Mouse (Mus musculus) MEL (cell line): ENCODE data around the gene Lpar3. TPM values are rescaled to one million over a fixed set of nuclear protein-coding genes. Genes with fewer than 3 reads are reported as not detected.

ENCODE experiments used
- DNase-seq: peaks from one replicate; pipeline ENCODE4 v3.0.0; 2011; ENCODE audit warnings: low read depth, low spot score
- H3K27ac ChIP-seq: 2 replicates; pipeline ENCODE4 v1.5.1; 2012; ENCODE audit warnings: low read depth, mild to moderate bottlenecking, control low read depth, low read length, moderate library complexity; ENCODE audit not compliant: control insufficient read depth
- H3K27me3 ChIP-seq, 2 experiments: fragments of 150-350 bp in 1 of 2; sonication (generic) in 1 of 2; 2 replicates each; pipeline ENCODE4 v1.6.1; 2012; ENCODE audit warnings: low read length in 2 of 2, mild to moderate bottlenecking in 2 of 2, improper control_type of control experiment in 1 of 2, moderate library complexity in 1 of 2; ENCODE audit not compliant: insufficient read depth in 2 of 2, control insufficient read depth in 1 of 2
- H3K36me3 ChIP-seq, 2 experiments: 2 replicates each; pipeline ENCODE4 v1.6.1; 2012 to 2014; ENCODE audit warnings: low read length in 2 of 2, improper control_type of control experiment in 1 of 2, inconsistent platforms in 1 of 2, mild to moderate bottlenecking in 1 of 2; ENCODE audit not compliant: insufficient read depth in 2 of 2, control insufficient read depth in 1 of 2
- H3K4me1 ChIP-seq, 2 experiments: fragments of 150-350 bp in 1 of 2; sonication (generic) in 1 of 2; 2 replicates each; pipeline ENCODE4 v1.6.1; 2012; ENCODE audit warnings: low read length in 2 of 2, improper control_type of control experiment in 1 of 2, mild to moderate bottlenecking in 1 of 2; ENCODE audit not compliant: insufficient read depth in 2 of 2, control insufficient read depth in 1 of 2
- H3K4me3 ChIP-seq, 2 experiments: fragments of 150-350 bp in 1 of 2; sonication (generic) in 1 of 2; 2 replicates each; pipeline ENCODE4 v1.5.1; 2012; ENCODE audit warnings: low read depth in 2 of 2, low read length in 2 of 2, mild to moderate bottlenecking in 2 of 2, moderate library complexity in 2 of 2, control low read depth in 1 of 2, improper control_type of control experiment in 1 of 2; ENCODE audit not compliant: control insufficient read depth in 1 of 2, insufficient read depth in 1 of 2
- H3K79me2 ChIP-seq: 2 replicates; pipeline ENCODE4 v1.6.1; 2012; ENCODE audit warnings: mild to moderate bottlenecking, low read length, moderate library complexity; ENCODE audit not compliant: control insufficient read depth, poor library complexity, insufficient read depth
- H3K9ac ChIP-seq: 2 replicates; pipeline ENCODE4 v1.6.1; 2012; ENCODE audit warnings: low read depth, mild to moderate bottlenecking, control low read depth, low read length, moderate library complexity; ENCODE audit not compliant: control insufficient read depth, poor library complexity, severe bottlenecking
- H3K9me3 ChIP-seq: fragments of 150-350 bp; sonication (generic); replicated peaks from 2 replicates; pipeline ENCODE4 v1.6.1; 2012; ENCODE audit warnings: mild to moderate bottlenecking, low read length, improper control_type of control experiment, moderate library complexity; ENCODE audit not compliant: insufficient read depth
- BHLHE40 ChIP-seq: IDR thresholded peaks from 2 replicates; pipeline ENCODE4 v1.6.1; 2012; ENCODE audit warnings: low read depth, mild to moderate bottlenecking, inconsistent platforms, low read length, improper control_type of control experiment, borderline replicate concordance
- CHD1 ChIP-seq: IDR thresholded peaks from 2 replicates; pipeline ENCODE4 v1.6.1; 2012; ENCODE audit warnings: low read depth, mild to moderate bottlenecking, inconsistent platforms, low read length, improper control_type of control experiment
- CTCF ChIP-seq, 3 experiments: IDR thresholded peaks in 2 of 3; conservative IDR thresholded peaks in 1 of 3; 2 replicates each; pipeline ENCODE4 v1.5.1; 2011 to 2012; ENCODE audit warnings: low read length in 3 of 3, low read depth in 2 of 3, mild to moderate bottlenecking in 2 of 3, improper control_type of control experiment in 1 of 3, inconsistent platforms in 1 of 3, mixed read lengths in 1 of 3, moderate library complexity in 1 of 3; ENCODE audit not compliant: control insufficient read depth in 1 of 3, insufficient read depth in 1 of 3, poor library complexity in 1 of 3, severe bottlenecking in 1 of 3
- EP300 ChIP-seq, 2 experiments: IDR thresholded peaks; 2 replicates each; pipeline ENCODE4 v1.6.1; 2011; ENCODE audit warnings: improper control_type of control experiment in 2 of 2, low read length in 2 of 2, low read depth in 1 of 2, mild to moderate bottlenecking in 1 of 2
- ETS1 ChIP-seq: IDR thresholded peaks from 2 replicates; pipeline ENCODE4 v1.6.1; 2012; ENCODE audit warnings: low read depth, mild to moderate bottlenecking, inconsistent platforms, low read length, improper control_type of control experiment, moderate library complexity
- JUND ChIP-seq: IDR thresholded peaks from 2 replicates; pipeline ENCODE4 v1.6.1; 2011; ENCODE audit warnings: low read depth, mild to moderate bottlenecking, improper control_type of control experiment, low read length
- MAFK ChIP-seq: IDR thresholded peaks from 2 replicates; pipeline ENCODE4 v1.6.1; 2011; ENCODE audit warnings: low read depth, mild to moderate bottlenecking, low read length, improper control_type of control experiment, borderline replicate concordance
- MAZ ChIP-seq: IDR thresholded peaks from 2 replicates; pipeline ENCODE4 v1.6.1; 2012; ENCODE audit warnings: low read depth, mild to moderate bottlenecking, inconsistent platforms, low read length, improper control_type of control experiment
- MXI1 ChIP-seq: IDR thresholded peaks from 2 replicates; pipeline ENCODE4 v1.6.1; 2011; ENCODE audit warnings: mild to moderate bottlenecking, low read depth, low read length, improper control_type of control experiment
- MYC ChIP-seq: IDR thresholded peaks from 2 replicates; pipeline ENCODE4 v1.6.1; 2011; ENCODE audit warnings: low read depth, mild to moderate bottlenecking, low read length, improper control_type of control experiment, moderate library complexity
- NELFE ChIP-seq: IDR thresholded peaks from 2 replicates; pipeline ENCODE4 v1.6.1; 2011; ENCODE audit warnings: low read depth, low read length, improper control_type of control experiment
- NRF1 ChIP-seq: IDR thresholded peaks from 2 replicates; pipeline ENCODE4 v1.6.1; 2014; ENCODE audit warnings: low read depth, mild to moderate bottlenecking, inconsistent platforms, low read length, improper control_type of control experiment, moderate library complexity; ENCODE audit not compliant: poor library complexity, insufficient read depth, severe bottlenecking
- RAD21 ChIP-seq: IDR thresholded peaks from 2 replicates; pipeline ENCODE4 v1.6.1; 2011; ENCODE audit warnings: mild to moderate bottlenecking, low read depth, low read length, improper control_type of control experiment
- RCOR1 ChIP-seq: IDR thresholded peaks from 2 replicates; pipeline ENCODE4 v1.6.1; 2012; ENCODE audit warnings: low read depth, mild to moderate bottlenecking, inconsistent platforms, low read length, improper control_type of control experiment
- SIN3A ChIP-seq: IDR thresholded peaks from 2 replicates; pipeline ENCODE4 v1.6.1; 2012; ENCODE audit warnings: low read length, improper control_type of control experiment, inconsistent platforms
- SMC3 ChIP-seq: IDR thresholded peaks from 2 replicates; pipeline ENCODE4 v1.6.1; 2011; ENCODE audit warnings: low read depth, low read length, improper control_type of control experiment
- UBTF ChIP-seq: IDR thresholded peaks from 2 replicates; pipeline ENCODE4 v1.6.1; 2012; ENCODE audit warnings: low read depth, mild to moderate bottlenecking, inconsistent platforms, low read length, improper control_type of control experiment, moderate library complexity, borderline replicate concordance; ENCODE audit not compliant: insufficient read depth
- USF1 ChIP-seq: IDR thresholded peaks from 2 replicates; pipeline ENCODE4 v1.6.1; 2014; ENCODE audit warnings: low read depth, mild to moderate bottlenecking, inconsistent platforms, low read length, improper control_type of control experiment, moderate library complexity
- ZC3H11A ChIP-seq: IDR thresholded peaks from 2 replicates; pipeline ENCODE4 v1.6.1; 2012; ENCODE audit warnings: low read depth, mild to moderate bottlenecking, inconsistent platforms, low read length, improper control_type of control experiment
- ZNF384 ChIP-seq: IDR thresholded peaks from 2 replicates; pipeline ENCODE4 v1.6.1; 2012; ENCODE audit warnings: low read depth, mild to moderate bottlenecking, inconsistent platforms, low read length, improper control_type of control experiment
- polyA plus RNA-seq, 2 experiments: library from polyadenylated mRNA; stranded (reverse) in 1 of 2; unstranded in 1 of 2; fragments of >175 nt in 1 of 2; fragments of >200 nt in 1 of 2; gene quantifications; 2 replicates each; pipeline versions ENCODE4 v1.2.1 to v1.2.4; 2012; ENCODE audit warnings: low replicate concordance in 2 of 2, low read depth in 1 of 2; ENCODE audit not compliant: insufficient read length in 2 of 2, insufficient read depth in 1 of 2, missing spikeins in 1 of 2
- total RNA-seq: library from RNA; depleted of rRNA; stranded (reverse); fragments of 300-350 nt; gene quantifications from 2 replicates; pipeline ENCODE4 v1.2.3, GENCODE M21; 2012

The Lpar3 gene
- total and polyA plus RNA-seq, 3 experiments: not detected

GRCm38 (mm10) chr3:146184992-146185657 lies 35.6 kb upstream of the Lpar3 start:
- H3K9me3 ChIP-seq: no peaks in the 10 kb centered on the region
- H3K4me1 ChIP-seq: no peaks in the 10 kb centered on the region
- DNase-seq: peak; percentile 76
- H3K4me3 ChIP-seq: no peak overlapping the region
- no peaks in the 10 kb centered on the region for H3K36me3 ChIP-seq
- H3K27me3 ChIP-seq: no peaks in the 10 kb centered on the region
- TF ChIP-seq ZC3H11A: peak; percentile 71
- TF ChIP-seq SIN3A: peak; percentile 24; the same call in 1 of the 2 replicates
- TF ChIP-seq BHLHE40: 0 out of 2 replicates have a peak, but pooled peaks have one; percentile 32
- TF ChIP-seq MXI1: no peak
- TF ChIP-seq SMC3: peak; percentile 77
- TF ChIP-seq RAD21: peak; percentile 91
- no peak for TF ChIP-seq NRF1
- no peak for TF ChIP-seq CHD1
- TF ChIP-seq CTCF (IDR thresholded peaks at IDR 0.05 in 2 of 3, conservative IDR thresholded peaks at IDR 0.05 in 1 of 3; ENCODE audit: control insufficient read depth in 1 of 3, insufficient read depth in 1 of 3, low read depth in 2 of 3, low read length in 3 of 3, poor library complexity in 1 of 3, severe bottlenecking in 1 of 3): peak; percentile 84 to 97 (median 94)
- no peak overlapping the region for H3K9ac ChIP-seq
- H3K27ac ChIP-seq: no peak overlapping the region
- H3K79me2 ChIP-seq: no peaks in the 10 kb centered on the region

- Histone ChIP-seq H3K9me3 (no peaks in the 10 kb centered on the region), H3K79me2 (no peaks in the 10 kb centered on the region), H3K9ac (no peak overlapping the region), H3K4me1 (no peaks in the 10 kb centered on the region), H3K36me3 (no peaks in the 10 kb centered on the region), H3K4me3 (no peak overlapping the region), H3K27me3 (no peaks in the 10 kb centered on the region), H3K27ac (no peak overlapping the region)
- no peak for DNase-seq
- no peak for TF ChIP-seq USF1
- no peak for TF ChIP-seq RCOR1
- TF ChIP-seq MAZ: no peak
- TF ChIP-seq SMC3: no peak
- TF ChIP-seq NELFE: no peak
- no peak for TF ChIP-seq MYC
- no peak for TF ChIP-seq JUND
- TF ChIP-seq MXI1: no peak
- no peak for TF ChIP-seq NRF1
- TF ChIP-seq RAD21: no peak
- no peak for TF ChIP-seq EP300 (IDR thresholded peaks at IDR 0.05; ENCODE audit: low read depth in 1 of 2, low read length in 2 of 2)
- no peak for TF ChIP-seq MAFK
- no peak for TF ChIP-seq SIN3A
- no peak for TF ChIP-seq ETS1
- TF ChIP-seq UBTF: no peak
- no peak for TF ChIP-seq ZNF384
Measured at GRCm38 (mm10) chr3:146186033-146186432, 34.7 kb upstream of the Lpar3 start.
